Mouse (Mus musculus) CH12.LX (cell line): Measurements from ENCODE around the gene Fam71f2. TPM values are rescaled to one million over a fixed set of nuclear protein-coding genes. Genes with fewer than 3 reads are reported as not detected.

Experiments
- DNase-seq: peaks from one replicate; pipeline ENCODE4 v3.0.0-alpha.2; 2013; ENCODE audit errors: extremely low read depth
- H3K27ac ChIP-seq: 2 replicates; pipeline ENCODE4 v1.5.1; 2012; ENCODE audit warnings: low read depth, mild to moderate bottlenecking, control low read depth, moderate library complexity; ENCODE audit not compliant: insufficient read depth
- H3K27me3 ChIP-seq: replicated peaks from 2 replicates; pipeline ENCODE3; 2012; ENCODE audit warnings: inconsistent platforms
- H3K36me3 ChIP-seq, 2 experiments: replicated peaks in 1 of 2; 2 replicates each; pipeline versions ENCODE3 to v1.6.1; 2012; ENCODE audit warnings: inconsistent platforms in 1 of 2, low read length in 1 of 2, mild to moderate bottlenecking in 1 of 2, mixed read lengths in 1 of 2, moderate library complexity in 1 of 2; ENCODE audit not compliant: control insufficient read depth in 1 of 2, insufficient read depth in 1 of 2
- H3K4me1 ChIP-seq, 2 experiments: 2 replicates each; pipeline ENCODE4 v1.6.1; 2012; ENCODE audit warnings: inconsistent platforms in 1 of 2, moderate library complexity in 1 of 2; ENCODE audit not compliant: insufficient read depth in 2 of 2, control insufficient read depth in 1 of 2
- H3K4me2 ChIP-seq: 2 replicates; pipeline ENCODE4 v1.6.1; 2012; ENCODE audit warnings: low read depth, mild to moderate bottlenecking, control low read depth; ENCODE audit not compliant: poor library complexity, insufficient read depth, severe bottlenecking
- H3K4me3 ChIP-seq, 3 experiments: fragments of 150-350 bp in 1 of 3; sonication (generic) in 1 of 3; replicated peaks in 1 of 3; 2 replicates each; pipeline versions ENCODE3 to v1.5.1; 2011 to 2012; ENCODE audit warnings: low read depth in 2 of 3, low read length in 2 of 3, mild to moderate bottlenecking in 2 of 3, moderate library complexity in 2 of 3, control low read depth in 1 of 3, improper control_type of control experiment in 1 of 3, inconsistent platforms in 1 of 3, mixed read lengths in 1 of 3; ENCODE audit not compliant: poor library complexity in 1 of 3
- H3K79me2 ChIP-seq: replicated peaks from 2 replicates; pipeline ENCODE4 v1.6.1; 2012; ENCODE audit warnings: mild to moderate bottlenecking, moderate library complexity; ENCODE audit not compliant: control insufficient read depth, poor library complexity, insufficient read depth, severe bottlenecking; ENCODE audit errors: extremely low read depth
- H3K9ac ChIP-seq: 2 replicates; pipeline ENCODE4 v1.6.1; 2012; ENCODE audit warnings: low read depth, mild to moderate bottlenecking, control low read depth, moderate library complexity; ENCODE audit not compliant: insufficient read depth
- H3K9me3 ChIP-seq: replicated peaks from 2 replicates; pipeline ENCODE3; 2012; ENCODE audit warnings: low read length, inconsistent platforms, mixed read lengths
- BHLHE40 ChIP-seq: IDR thresholded peaks from 2 replicates; pipeline ENCODE4 v1.6.1; 2011; ENCODE audit warnings: mild to moderate bottlenecking, low read depth, low read length, improper control_type of control experiment
- CHD1 ChIP-seq: IDR thresholded peaks from 2 replicates; pipeline ENCODE4 v1.6.1; 2012; ENCODE audit warnings: low read depth, low read length, improper control_type of control experiment, inconsistent platforms
- CTCF ChIP-seq, 2 experiments: IDR thresholded peaks in 1 of 2; conservative IDR thresholded peaks in 1 of 2; 2 replicates each; pipeline ENCODE4 v1.5.1; 2011 to 2012; ENCODE audit warnings: low read depth in 2 of 2, low read length in 2 of 2, improper control_type of control experiment in 1 of 2, inconsistent platforms in 1 of 2, mild to moderate bottlenecking in 1 of 2, moderate library complexity in 1 of 2
- ELF1 ChIP-seq: IDR thresholded peaks from 2 replicates; pipeline ENCODE4 v1.6.1; 2014; ENCODE audit warnings: low read depth, mild to moderate bottlenecking, inconsistent platforms, low read length, improper control_type of control experiment
- EP300 ChIP-seq: IDR thresholded peaks from 2 replicates; pipeline ENCODE4 v1.6.1; 2011; ENCODE audit warnings: low read length, improper control_type of control experiment
- ETS1 ChIP-seq: conservative IDR thresholded peaks from 2 replicates; pipeline ENCODE4 v1.6.1; 2012; ENCODE audit warnings: low read depth, mild to moderate bottlenecking, inconsistent platforms, low read length, improper control_type of control experiment, moderate library complexity
- HCFC1 ChIP-seq: IDR thresholded peaks from 2 replicates; pipeline ENCODE4 v1.6.1; 2012; ENCODE audit warnings: low read depth, mild to moderate bottlenecking, inconsistent platforms, low read length, improper control_type of control experiment
- IRF4 ChIP-seq: IDR thresholded peaks from 2 replicates; pipeline ENCODE4 v1.6.1; 2014; ENCODE audit warnings: low read depth, mild to moderate bottlenecking, inconsistent platforms, low read length, improper control_type of control experiment
- JUN ChIP-seq: IDR thresholded peaks from 2 replicates; pipeline ENCODE4 v1.6.1; 2011; ENCODE audit warnings: low read depth, mild to moderate bottlenecking, low read length, improper control_type of control experiment, moderate library complexity; ENCODE audit not compliant: insufficient read depth
- JUND ChIP-seq: conservative IDR thresholded peaks from 2 replicates; pipeline ENCODE4 v1.6.1; 2011; ENCODE audit warnings: low read depth, low read length, improper control_type of control experiment
- MAFK ChIP-seq: IDR thresholded peaks from 2 replicates; pipeline ENCODE4 v1.6.1; 2011; ENCODE audit warnings: low read length, improper control_type of control experiment; ENCODE audit not compliant: insufficient replicate concordance
- MAZ ChIP-seq: IDR thresholded peaks from 2 replicates; pipeline ENCODE4 v1.6.1; 2012; ENCODE audit warnings: low read depth, mild to moderate bottlenecking, inconsistent platforms, low read length, improper control_type of control experiment, moderate library complexity
- MEF2A ChIP-seq: IDR thresholded peaks from 2 replicates; pipeline ENCODE4 v1.6.1; 2014; ENCODE audit warnings: low read depth, mild to moderate bottlenecking, inconsistent platforms, low read length, improper control_type of control experiment, borderline replicate concordance
- MXI1 ChIP-seq: IDR thresholded peaks from 2 replicates; pipeline ENCODE4 v1.6.1; 2011; ENCODE audit warnings: mild to moderate bottlenecking, low read depth, low read length, improper control_type of control experiment
- NELFE ChIP-seq: IDR thresholded peaks from 2 replicates; pipeline ENCODE4 v1.6.1; 2011; ENCODE audit warnings: low read depth, low read length, improper control_type of control experiment
- NRF1 ChIP-seq: IDR thresholded peaks from 2 replicates; pipeline ENCODE4 v1.6.1; 2014; ENCODE audit warnings: low read depth, mild to moderate bottlenecking, inconsistent platforms, low read length, improper control_type of control experiment, moderate library complexity
- PAX5 ChIP-seq: IDR thresholded peaks from 2 replicates; pipeline ENCODE4 v1.6.1; 2012; ENCODE audit warnings: low read length, inconsistent platforms, mixed read lengths
- RAD21 ChIP-seq: IDR thresholded peaks from 2 replicates; pipeline ENCODE4 v1.6.1; 2011; ENCODE audit warnings: low read depth, mild to moderate bottlenecking, low read length, improper control_type of control experiment, moderate library complexity
- SMC3 ChIP-seq: IDR thresholded peaks from 2 replicates; pipeline ENCODE4 v1.6.1; 2011; ENCODE audit warnings: low read depth, low read length, improper control_type of control experiment
- TBP ChIP-seq: conservative IDR thresholded peaks from 2 replicates; pipeline ENCODE4 v1.6.1; 2011; ENCODE audit warnings: low read depth, low read length, improper control_type of control experiment
- USF1 ChIP-seq: IDR thresholded peaks from 2 replicates; pipeline ENCODE4 v1.6.1; 2014; ENCODE audit warnings: low read depth, mild to moderate bottlenecking, inconsistent platforms, low read length, improper control_type of control experiment
- ZC3H11A ChIP-seq: IDR thresholded peaks from 2 replicates; pipeline ENCODE4 v1.6.1; 2012; ENCODE audit warnings: low read depth, mild to moderate bottlenecking, inconsistent platforms, low read length, improper control_type of control experiment
- ZKSCAN1 ChIP-seq: IDR thresholded peaks from 2 replicates; pipeline ENCODE4 v1.6.1; 2012; ENCODE audit warnings: low read depth, inconsistent platforms, low read length, improper control_type of control experiment, borderline replicate concordance
- ZNF384 ChIP-seq: IDR thresholded peaks from 2 replicates; pipeline ENCODE4 v1.6.1; 2012; ENCODE audit warnings: low read depth, low read length, improper control_type of control experiment, inconsistent platforms
- dilution Hi-C: fragments of 300-500 bp; cut with MboI; formaldehyde crosslinking; loops from 2 replicates; pipeline ENCODE4 v1.14.3; 2020; ENCODE audit warnings: low sequenced_read_pairs; ENCODE audit not compliant: extremely low pct_unique_long_range_greater_than_20kb, extremely low pct_ligation_motif_present
- in situ Hi-C: fragments of 300-500 bp; cut with MboI; formaldehyde crosslinking; loops from 3 replicates; pipeline ENCODE4 v1.14.3; 2019; ENCODE audit warnings: low sequenced_read_pairs, low pct_ligation_motif_present, low pct_unique_long_range_greater_than_20kb, mixed read lengths
- polyA plus RNA-seq: library from polyadenylated mRNA; unstranded; fragments of >175 nt; gene quantifications from 2 replicates; pipeline ENCODE4 v1.2.1, GENCODE M21; 2012; ENCODE audit warnings: low read depth; ENCODE audit not compliant: insufficient read length
- total RNA-seq, 2 experiments: library from RNA; depleted of rRNA; stranded (reverse); fragments of 300-350 nt in 1 of 2; fragments of >200 nt in 1 of 2; gene quantifications; 2 replicates each; pipeline ENCODE4 v1.2.3; 2012 to 2014

The Fam71f2 gene
- total and polyA plus RNA-seq, 3 experiments = 0.23 to 0.30 TPM; not detected in 1

GRCm38 (mm10) chr6:29240806-29241205, 38.6 kb upstream of the Fam71f2 start:
- Histone ChIP-seq H3K9ac (no peak overlapping the region), H3K27me3 (no peaks in the 10 kb centered on the region), H3K9me3 (no peaks in the 10 kb centered on the region), H3K27ac (no peak overlapping the region), H3K4me1 (peaks cover 8 to 14% of the 10 kb centered on the region in 2 experiments), H3K4me2 (no peak overlapping the region), H3K4me3 (no peak overlapping the region), H3K36me3 (no peaks in the 10 kb centered on the region), H3K79me2 (no peaks in the 10 kb centered on the region)
- dilution Hi-C loops = no loop called here
- TF ChIP-seq EP300 (no peak), USF1 (no peak), RAD21 (peak; percentile 46), MAZ (0 out of 2 replicates have a peak, but pooled peaks have one; percentile 31), JUN (no peak), NRF1 (no peak), ELF1 (peak; percentile 44; the same call in 1 of the 2 replicates), MXI1 (no peak), SMC3 (peak; percentile 65), CTCF (conservative IDR thresholded peaks at IDR 0.05 in 1 of 2, IDR thresholded peaks at IDR 0.05 in 1 of 2; ENCODE audit: low read depth in 2 of 2, low read length in 2 of 2) (peak; percentile 80)
- peak; percentile 64 for DNase-seq
- in situ Hi-C loops = loop anchor here (5.0 kb wide), 3 partner anchors 34 to 74 kb away; partner anchors contain the start of genes Fam71f2 and Rbm28

- DNase-seq = no peak
- Histone ChIP-seq H3K27me3 (no peaks in the 10 kb centered on the region), H3K9ac (no peak overlapping the region), H3K4me3 (no peak overlapping the region), H3K4me2 (no peak overlapping the region; the same call in 1 of the 2 replicates), H3K36me3 (no peaks in the 10 kb centered on the region), H3K4me1 (peaks cover 14 to 22% of the 10 kb centered on the region in 2 experiments), H3K79me2 (no peaks in the 10 kb centered on the region), H3K9me3 (no peaks in the 10 kb centered on the region), H3K27ac (no peak overlapping the region)
- TF ChIP-seq PAX5 (no peak), ETS1 (no peak), BHLHE40 (0 out of 2 replicates have a peak, but pooled peaks have one; percentile 6), MAZ (0 out of 2 replicates have a peak, but pooled peaks have one; percentile 52), NELFE (peak; percentile 33; the same call in 1 of the 2 replicates), SMC3 (peak; percentile 64), TBP (no peak), MAFK (no peak), MEF2A (no peak), IRF4 (peak; percentile 45; the same call in 1 of the 2 replicates), ZNF384 (peak; percentile 71), ZC3H11A (no peak), ZKSCAN1 (no peak), CTCF (conservative IDR thresholded peaks at IDR 0.05 in 1 of 2, IDR thresholded peaks at IDR 0.05 in 1 of 2; ENCODE audit: low read depth in 2 of 2, low read length in 2 of 2) (peak; percentile 48 to 78), RAD21 (peak; percentile 49), CHD1 (no peak), HCFC1 (no peak), JUND (0 out of 2 replicates have a peak, but pooled peaks have one; percentile 15)
- in situ Hi-C loops = loop anchor here (5.0 kb wide), 3 partner anchors 34 to 74 kb away; partner anchors contain the start of genes Fam71f2 and Rbm28
- dilution Hi-C loops = no loop called here
Observed at GRCm38 (mm10) chr6:29241697-29242096, 37.7 kb upstream of the Fam71f2 start.
